Mouse (Mus musculus): ENCODE results near the gene Cpeb4. TPM values are rescaled to one million over a fixed set of nuclear protein-coding genes. Genes with fewer than 3 reads are reported as not detected.
"Not testable (repeated sequence)": the region's sequence is repeated elsewhere in the genome, so short reads cannot be mapped to it uniquely, and the experiment has no call there.

Cpeb4 gene
- total RNA-seq, 2 experiments from 2014 or later: 136 to 373 TPM

- DNase-seq: no peak
These were observed 102.8 kb downstream of the Cpeb4 start for GRCm38 (mm10) chr11:31974826-31975225.

DNA sequence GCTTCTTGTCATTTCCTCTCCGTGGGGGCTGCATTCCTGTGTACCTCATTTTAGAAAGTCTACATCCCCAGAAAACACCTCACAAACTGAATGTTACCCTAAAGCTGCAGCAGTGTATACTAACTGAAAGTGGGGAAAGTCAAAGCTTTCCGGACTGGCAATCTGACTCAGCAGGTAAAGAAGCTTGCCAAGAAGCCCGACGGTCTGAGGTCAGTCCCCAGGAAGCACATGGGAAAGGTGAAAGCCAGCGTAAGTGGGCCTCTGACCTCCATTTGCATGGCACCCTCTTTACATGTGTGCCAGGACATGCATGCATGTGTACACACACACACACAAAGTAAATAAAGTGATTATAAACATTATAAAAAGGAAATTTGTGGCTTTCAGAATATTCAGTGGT lies 103.7 kb downstream of the Cpeb4 start:
- DNase-seq: no peak

GRCm38 (mm10) chr11:31976137-31976536 lies 104.1 kb downstream of the Cpeb4 start:
- DNase-seq: no peak

DNA sequence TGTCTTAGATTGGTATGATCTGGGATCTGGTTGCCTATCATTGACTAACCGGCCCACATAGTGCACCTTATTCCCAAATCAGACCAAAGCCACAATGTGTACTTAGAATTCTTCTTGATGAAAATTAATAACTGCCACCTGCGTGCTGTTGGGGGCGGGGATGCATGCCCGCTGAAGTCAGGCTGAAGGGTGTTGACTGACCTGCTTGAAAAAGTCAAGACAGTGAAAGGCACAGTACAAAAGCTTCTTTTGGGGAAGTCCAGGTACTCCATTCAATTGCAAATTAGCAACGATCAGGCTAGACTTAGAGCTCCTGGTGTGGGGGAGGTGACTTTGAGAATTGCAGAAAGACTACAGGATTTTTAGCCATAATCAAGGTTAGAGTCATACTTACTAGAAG lies 108.1 kb downstream of the Cpeb4 start:
- DNase-seq: not testable (repeated sequence)

- no peak for DNase-seq
These were observed 109.8 kb downstream of the Cpeb4 start for GRCm38 (mm10) chr11:31981830-31982229.

DNA sequence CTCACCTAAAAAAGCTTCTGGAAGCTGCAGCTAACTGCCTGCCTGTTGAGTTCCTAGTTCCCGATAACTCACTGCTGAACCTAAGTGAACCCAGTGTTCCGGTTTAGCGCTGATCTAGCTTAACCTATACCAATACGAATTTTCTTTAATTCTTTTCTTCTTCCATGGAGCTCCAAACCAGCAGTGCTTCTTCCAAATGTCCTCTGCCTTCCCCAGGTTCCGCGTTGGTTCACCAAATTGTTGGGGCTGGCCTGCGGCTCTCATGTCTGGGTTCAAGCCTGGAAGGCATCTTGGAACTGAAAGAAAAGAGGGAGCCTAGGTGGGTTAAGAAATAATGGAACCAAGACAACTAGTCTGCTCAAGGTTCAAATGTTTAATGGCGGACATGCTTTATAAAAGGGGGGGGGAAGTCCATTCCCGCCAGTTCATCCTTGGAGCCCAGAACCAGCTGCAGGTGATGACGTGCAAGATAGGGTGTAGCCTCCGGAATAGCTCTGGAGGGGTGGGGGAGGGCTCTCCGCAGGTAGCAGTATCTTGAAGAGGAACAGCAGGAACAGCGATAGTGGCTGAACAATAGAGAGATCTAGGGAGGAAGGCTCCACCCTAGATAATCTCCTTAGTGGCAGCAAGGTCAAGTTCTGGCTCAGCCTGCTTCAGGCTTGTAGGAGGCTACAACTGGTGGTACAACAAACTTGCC lies 110.4 kb downstream of the Cpeb4 start:
- DNase-seq: not testable (repeated sequence)

DNA sequence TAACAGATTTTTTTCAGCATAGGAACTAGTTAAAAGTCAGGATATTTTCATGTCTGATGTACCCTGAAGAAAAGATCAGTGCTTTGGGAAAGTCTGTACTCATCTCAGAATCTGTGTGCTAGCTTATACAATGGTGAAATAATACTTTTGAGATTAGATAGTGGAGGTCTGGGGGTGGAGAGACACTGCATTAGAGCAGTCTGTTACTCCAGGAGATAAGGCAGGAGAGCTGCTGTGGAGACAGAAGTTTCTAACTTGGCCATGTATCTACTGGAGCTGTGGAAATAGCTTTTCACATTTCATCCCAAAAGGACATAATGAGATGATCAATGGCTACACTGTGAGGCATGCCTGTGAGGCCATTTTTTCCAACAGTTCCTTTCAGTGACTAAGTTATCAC lies 111.2 kb downstream of the Cpeb4 start:
- no peak for DNase-seq

GRCm38 (mm10) chr11:31984786-31985185 lies 112.8 kb downstream of the Cpeb4 start:
- DNase-seq: no peak

Other genes with a start within 250 kb of the Cpeb4 start
- gene Bod1, start 200.3 kb upstream of the Cpeb4 start, total RNA-seq (2021): 10 to 100 TPM; 64.4 to 73.4 TPM
- gene 4930524B15Rik, start 93.4 kb downstream of the Cpeb4 start, total RNA-seq (2021): not detected
- 10 to 100 TPM; 24.3 to 26.1 TPM for gene Nsg2, start 128.3 kb downstream of the Cpeb4 start, total RNA-seq (2021)

Data from adrenal gland, postnatal 36 days (tissue).